Mouse (Mus musculus) MEL (cell line): ENCODE measurements around the gene Ninl. TPM values are rescaled to one million over a fixed set of nuclear protein-coding genes. Genes with fewer than 3 reads are reported as not detected.

Experiments used
- DNase-seq: peaks from one replicate; pipeline ENCODE4 v3.0.0; 2011; ENCODE audit warnings: low read depth, low spot score
- H3K27ac ChIP-seq: 2 replicates; pipeline ENCODE4 v1.5.1; 2012; ENCODE audit warnings: low read depth, mild to moderate bottlenecking, control low read depth, low read length, moderate library complexity; ENCODE audit not compliant: control insufficient read depth
- H3K27me3 ChIP-seq, 2 experiments: fragments of 150-350 bp in 1 of 2; sonication (generic) in 1 of 2; 2 replicates each; pipeline ENCODE4 v1.6.1; 2012; ENCODE audit warnings: low read length in 2 of 2, mild to moderate bottlenecking in 2 of 2, improper control_type of control experiment in 1 of 2, moderate library complexity in 1 of 2; ENCODE audit not compliant: insufficient read depth in 2 of 2, control insufficient read depth in 1 of 2
- H3K36me3 ChIP-seq, 2 experiments: 2 replicates each; pipeline ENCODE4 v1.6.1; 2012 to 2014; ENCODE audit warnings: low read length in 2 of 2, improper control_type of control experiment in 1 of 2, inconsistent platforms in 1 of 2, mild to moderate bottlenecking in 1 of 2; ENCODE audit not compliant: insufficient read depth in 2 of 2, control insufficient read depth in 1 of 2
- H3K4me1 ChIP-seq, 2 experiments: fragments of 150-350 bp in 1 of 2; sonication (generic) in 1 of 2; 2 replicates each; pipeline ENCODE4 v1.6.1; 2012; ENCODE audit warnings: low read length in 2 of 2, improper control_type of control experiment in 1 of 2, mild to moderate bottlenecking in 1 of 2; ENCODE audit not compliant: insufficient read depth in 2 of 2, control insufficient read depth in 1 of 2
- H3K4me3 ChIP-seq, 2 experiments: fragments of 150-350 bp in 1 of 2; sonication (generic) in 1 of 2; 2 replicates each; pipeline ENCODE4 v1.5.1; 2012; ENCODE audit warnings: low read depth in 2 of 2, low read length in 2 of 2, mild to moderate bottlenecking in 2 of 2, moderate library complexity in 2 of 2, control low read depth in 1 of 2, improper control_type of control experiment in 1 of 2; ENCODE audit not compliant: control insufficient read depth in 1 of 2, insufficient read depth in 1 of 2
- H3K79me2 ChIP-seq: 2 replicates; pipeline ENCODE4 v1.6.1; 2012; ENCODE audit warnings: mild to moderate bottlenecking, low read length, moderate library complexity; ENCODE audit not compliant: control insufficient read depth, poor library complexity, insufficient read depth
- H3K9ac ChIP-seq: 2 replicates; pipeline ENCODE4 v1.6.1; 2012; ENCODE audit warnings: low read depth, mild to moderate bottlenecking, control low read depth, low read length, moderate library complexity; ENCODE audit not compliant: control insufficient read depth, poor library complexity, severe bottlenecking
- H3K9me3 ChIP-seq: fragments of 150-350 bp; sonication (generic); replicated peaks from 2 replicates; pipeline ENCODE4 v1.6.1; 2012; ENCODE audit warnings: mild to moderate bottlenecking, low read length, improper control_type of control experiment, moderate library complexity; ENCODE audit not compliant: insufficient read depth
- BHLHE40 ChIP-seq: IDR thresholded peaks from 2 replicates; pipeline ENCODE4 v1.6.1; 2012; ENCODE audit warnings: low read depth, mild to moderate bottlenecking, inconsistent platforms, low read length, improper control_type of control experiment, borderline replicate concordance
- E2F4 ChIP-seq: IDR thresholded peaks from 2 replicates; pipeline ENCODE4 v1.6.1; 2011; ENCODE audit warnings: low read depth, low read length, improper control_type of control experiment, borderline replicate concordance
- ELF1 ChIP-seq: IDR thresholded peaks from 2 replicates; pipeline ENCODE4 v1.6.1; 2014; ENCODE audit warnings: low read depth, mild to moderate bottlenecking, inconsistent platforms, low read length, improper control_type of control experiment, moderate library complexity
- EP300 ChIP-seq, 2 experiments: IDR thresholded peaks; 2 replicates each; pipeline ENCODE4 v1.6.1; 2011; ENCODE audit warnings: improper control_type of control experiment in 2 of 2, low read length in 2 of 2, low read depth in 1 of 2, mild to moderate bottlenecking in 1 of 2
- ETS1 ChIP-seq: IDR thresholded peaks from 2 replicates; pipeline ENCODE4 v1.6.1; 2012; ENCODE audit warnings: low read depth, mild to moderate bottlenecking, inconsistent platforms, low read length, improper control_type of control experiment, moderate library complexity
- GABPA ChIP-seq: IDR thresholded peaks from 2 replicates; pipeline ENCODE4 v1.6.1; 2012; ENCODE audit warnings: low read depth, mild to moderate bottlenecking, inconsistent platforms, low read length, improper control_type of control experiment, moderate library complexity
- HCFC1 ChIP-seq: IDR thresholded peaks from 2 replicates; pipeline ENCODE4 v1.6.1; 2012; ENCODE audit warnings: low read depth, mild to moderate bottlenecking, inconsistent platforms, low read length, improper control_type of control experiment, moderate library complexity
- KAT2A ChIP-seq: conservative IDR thresholded peaks from 2 replicates; pipeline ENCODE4 v1.6.1; 2012; ENCODE audit warnings: low read depth, low read length, improper control_type of control experiment, inconsistent platforms
- MAFK ChIP-seq: IDR thresholded peaks from 2 replicates; pipeline ENCODE4 v1.6.1; 2011; ENCODE audit warnings: low read depth, mild to moderate bottlenecking, low read length, improper control_type of control experiment, borderline replicate concordance
- MAX ChIP-seq: IDR thresholded peaks from 2 replicates; pipeline ENCODE4 v1.6.1; 2011; ENCODE audit warnings: low read length, improper control_type of control experiment
- MAZ ChIP-seq: IDR thresholded peaks from 2 replicates; pipeline ENCODE4 v1.6.1; 2012; ENCODE audit warnings: low read depth, mild to moderate bottlenecking, inconsistent platforms, low read length, improper control_type of control experiment
- MEF2A ChIP-seq: IDR thresholded peaks from 2 replicates; pipeline ENCODE4 v1.6.1; 2014; ENCODE audit warnings: low read depth, mild to moderate bottlenecking, inconsistent platforms, low read length, improper control_type of control experiment; ENCODE audit not compliant: poor library complexity, insufficient replicate concordance, severe bottlenecking; ENCODE audit errors: extremely low read depth
- MYC ChIP-seq: IDR thresholded peaks from 2 replicates; pipeline ENCODE4 v1.6.1; 2011; ENCODE audit warnings: low read depth, mild to moderate bottlenecking, low read length, improper control_type of control experiment, moderate library complexity
- NRF1 ChIP-seq: IDR thresholded peaks from 2 replicates; pipeline ENCODE4 v1.6.1; 2014; ENCODE audit warnings: low read depth, mild to moderate bottlenecking, inconsistent platforms, low read length, improper control_type of control experiment, moderate library complexity; ENCODE audit not compliant: poor library complexity, insufficient read depth, severe bottlenecking
- POLR2AphosphoS5 ChIP-seq: IDR thresholded peaks from 2 replicates; pipeline ENCODE4 v1.6.1; 2012; ENCODE audit warnings: low read depth, borderline replicate concordance, mild to moderate bottlenecking, inconsistent platforms, low read length, moderate library complexity, mixed read lengths
- RAD21 ChIP-seq: IDR thresholded peaks from 2 replicates; pipeline ENCODE4 v1.6.1; 2011; ENCODE audit warnings: mild to moderate bottlenecking, low read depth, low read length, improper control_type of control experiment
- RCOR1 ChIP-seq: IDR thresholded peaks from 2 replicates; pipeline ENCODE4 v1.6.1; 2012; ENCODE audit warnings: low read depth, mild to moderate bottlenecking, inconsistent platforms, low read length, improper control_type of control experiment
- SMC3 ChIP-seq: IDR thresholded peaks from 2 replicates; pipeline ENCODE4 v1.6.1; 2011; ENCODE audit warnings: low read depth, low read length, improper control_type of control experiment
- TAL1 ChIP-seq: IDR thresholded peaks from 2 replicates; pipeline ENCODE4 v1.6.1; 2012; ENCODE audit warnings: mild to moderate bottlenecking, inconsistent platforms, low read length, moderate library complexity, mixed read lengths
- TBP ChIP-seq: IDR thresholded peaks from 2 replicates; pipeline ENCODE4 v1.8.0; 2011; ENCODE audit warnings: low read depth, low read length, improper control_type of control experiment
- TCF12 ChIP-seq: IDR thresholded peaks from 2 replicates; pipeline ENCODE4 v1.6.1; 2014; ENCODE audit warnings: low read depth, mild to moderate bottlenecking, inconsistent platforms, low read length, improper control_type of control experiment, moderate library complexity
- UBTF ChIP-seq: IDR thresholded peaks from 2 replicates; pipeline ENCODE4 v1.6.1; 2012; ENCODE audit warnings: low read depth, mild to moderate bottlenecking, inconsistent platforms, low read length, improper control_type of control experiment, moderate library complexity, borderline replicate concordance; ENCODE audit not compliant: insufficient read depth
- USF1 ChIP-seq: IDR thresholded peaks from 2 replicates; pipeline ENCODE4 v1.6.1; 2014; ENCODE audit warnings: low read depth, mild to moderate bottlenecking, inconsistent platforms, low read length, improper control_type of control experiment, moderate library complexity
- ZC3H11A ChIP-seq: IDR thresholded peaks from 2 replicates; pipeline ENCODE4 v1.6.1; 2012; ENCODE audit warnings: low read depth, mild to moderate bottlenecking, inconsistent platforms, low read length, improper control_type of control experiment
- ZKSCAN1 ChIP-seq: IDR thresholded peaks from 2 replicates; pipeline ENCODE4 v1.6.1; 2012; ENCODE audit warnings: low read depth, mild to moderate bottlenecking, inconsistent platforms, low read length, improper control_type of control experiment, moderate library complexity
- ZNF384 ChIP-seq: IDR thresholded peaks from 2 replicates; pipeline ENCODE4 v1.6.1; 2012; ENCODE audit warnings: low read depth, mild to moderate bottlenecking, inconsistent platforms, low read length, improper control_type of control experiment
- polyA plus RNA-seq, 2 experiments: library from polyadenylated mRNA; stranded (reverse) in 1 of 2; unstranded in 1 of 2; fragments of >175 nt in 1 of 2; fragments of >200 nt in 1 of 2; gene quantifications; 2 replicates each; pipeline versions ENCODE4 v1.2.1 to v1.2.4; 2012; ENCODE audit warnings: low replicate concordance in 2 of 2, low read depth in 1 of 2; ENCODE audit not compliant: insufficient read length in 2 of 2, insufficient read depth in 1 of 2, missing spikeins in 1 of 2
- total RNA-seq: library from RNA; depleted of rRNA; stranded (reverse); fragments of 300-350 nt; gene quantifications from 2 replicates; pipeline ENCODE4 v1.2.3, GENCODE M21; 2012

Gene Ninl
- total and polyA plus RNA-seq, 3 experiments, result 9.8 to 16.8 TPM; not detected in 1

GRCm38 (mm10) chr2:150973401-150974115 lies 65.6 kb downstream of the Ninl start:
- no peak overlapping the region for H3K9ac ChIP-seq
- peaks cover 0 to 2% of the 10 kb centered on the region in 2 experiments; a peak in 1 of 4 replicates for H3K4me1 ChIP-seq
- H3K27me3 ChIP-seq, result no peaks in the 10 kb centered on the region
- H3K79me2 ChIP-seq, result no peaks in the 10 kb centered on the region
- no peak overlapping the region for H3K27ac ChIP-seq
- no peak for TF ChIP-seq RCOR1
- TF ChIP-seq MEF2A, result no peak
- no peak for TF ChIP-seq BHLHE40
- TF ChIP-seq MAX, result no peak
- no peak for TF ChIP-seq ZNF384
- TF ChIP-seq MYC, result no peak
- no peak for TF ChIP-seq ETS1
- no peak for TF ChIP-seq EP300 (IDR thresholded peaks at IDR 0.05; ENCODE audit: low read depth in 1 of 2, low read length in 2 of 2)
- no peak for TF ChIP-seq ELF1
- TF ChIP-seq HCFC1, result no peak
- TF ChIP-seq KAT2A, result no peak
- TF ChIP-seq NRF1, result no peak
- no peak for TF ChIP-seq USF1
- TF ChIP-seq TAL1, result no peak
- no peak for TF ChIP-seq SMC3
- TF ChIP-seq TCF12, result no peak
- no peak for DNase-seq
- H3K4me3 ChIP-seq, result no peak overlapping the region
- H3K9me3 ChIP-seq, result no peaks in the 10 kb centered on the region
- peaks cover 0 to 8% of the 10 kb centered on the region in 2 experiments; a peak in 3 of 4 replicates for H3K36me3 ChIP-seq

- no peak overlapping the region for H3K27ac ChIP-seq
- no peaks in the 10 kb centered on the region for H3K79me2 ChIP-seq
- peaks cover 0 to 8% of the 10 kb centered on the region in 2 experiments; a peak in 3 of 4 replicates for H3K36me3 ChIP-seq
- no peak for DNase-seq
- H3K27me3 ChIP-seq, result no peaks in the 10 kb centered on the region
- no peaks in the 10 kb centered on the region for H3K9me3 ChIP-seq
- no peak overlapping the region for H3K4me3 ChIP-seq
- H3K4me1 ChIP-seq, result peaks cover 0 to 2% of the 10 kb centered on the region in 2 experiments; a peak in 1 of 4 replicates
- no peak for TF ChIP-seq MAZ
- no peak for TF ChIP-seq ZNF384
- TF ChIP-seq MAX, result no peak
- TF ChIP-seq POLR2AphosphoS5, result no peak
- no peak for TF ChIP-seq UBTF
- TF ChIP-seq RAD21, result no peak
- TF ChIP-seq TBP, result no peak
- TF ChIP-seq ZKSCAN1, result no peak
- no peak for TF ChIP-seq E2F4
- TF ChIP-seq MAFK, result no peak
- TF ChIP-seq MEF2A, result no peak
- no peak for TF ChIP-seq MYC
- no peak for TF ChIP-seq ZC3H11A
- TF ChIP-seq SMC3, result no peak
- TF ChIP-seq USF1, result no peak
- no peak for TF ChIP-seq GABPA
- no peak overlapping the region for H3K9ac ChIP-seq
These were observed 66.5 kb downstream of the Ninl start for GRCm38 (mm10) chr2:150972681-150973080.
